Mouse (Mus musculus) adipocyte (in vitro differentiated cells): ENCODE data around the gene Chfr.
A peak's percentile ranks its signal among the peaks of the same experiment; 100 is the strongest.

Experiments
- DNase-seq: peaks from one replicate; pipeline ENCODE4 v3.0.0-alpha.2; 2016; ENCODE audit warnings: low spot score

Chfr gene

DNA sequence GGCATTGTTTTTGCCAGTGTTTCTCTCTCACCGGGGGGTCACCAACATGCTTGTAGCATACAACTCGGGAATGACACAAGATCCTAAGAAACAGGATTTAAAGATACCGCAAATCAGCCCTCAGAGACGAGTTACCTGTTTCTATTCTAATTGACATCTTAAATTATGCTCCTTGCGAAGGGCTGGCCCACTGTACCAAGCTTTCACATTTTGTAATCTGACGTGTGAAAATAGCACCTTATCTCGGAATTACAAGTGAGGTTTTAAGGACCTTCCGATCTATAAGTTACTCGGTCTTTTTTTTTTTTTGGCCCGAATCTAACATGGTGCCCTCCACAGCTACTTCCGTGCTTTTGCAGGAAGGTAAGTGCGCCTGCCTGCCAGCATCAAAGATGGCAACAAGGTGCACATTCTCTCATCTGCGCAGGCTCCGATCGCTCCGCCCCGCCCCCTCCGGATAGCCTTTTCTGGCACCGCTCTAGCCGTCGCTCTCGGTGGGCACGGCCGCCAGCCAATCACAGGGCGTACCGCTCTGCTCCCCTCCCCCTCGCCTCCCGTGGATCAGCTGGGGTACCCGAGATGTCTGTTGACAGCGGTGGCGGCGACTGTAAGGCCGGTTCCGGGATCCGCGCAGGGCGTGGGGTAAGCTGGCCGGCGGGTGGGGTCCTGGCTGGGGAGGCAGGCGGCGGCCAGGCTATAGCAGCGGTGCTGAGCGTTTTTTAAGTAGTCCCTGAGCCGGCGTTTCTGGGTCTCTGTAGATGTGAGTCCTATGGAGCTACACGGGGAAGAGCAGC is at the start of gene Chfr:
Gene Chfr (plus strand): TSS at position 550 of the 794 bp plus-strand sequence.
- peak; percentile 96 for DNase-seq

DNA sequence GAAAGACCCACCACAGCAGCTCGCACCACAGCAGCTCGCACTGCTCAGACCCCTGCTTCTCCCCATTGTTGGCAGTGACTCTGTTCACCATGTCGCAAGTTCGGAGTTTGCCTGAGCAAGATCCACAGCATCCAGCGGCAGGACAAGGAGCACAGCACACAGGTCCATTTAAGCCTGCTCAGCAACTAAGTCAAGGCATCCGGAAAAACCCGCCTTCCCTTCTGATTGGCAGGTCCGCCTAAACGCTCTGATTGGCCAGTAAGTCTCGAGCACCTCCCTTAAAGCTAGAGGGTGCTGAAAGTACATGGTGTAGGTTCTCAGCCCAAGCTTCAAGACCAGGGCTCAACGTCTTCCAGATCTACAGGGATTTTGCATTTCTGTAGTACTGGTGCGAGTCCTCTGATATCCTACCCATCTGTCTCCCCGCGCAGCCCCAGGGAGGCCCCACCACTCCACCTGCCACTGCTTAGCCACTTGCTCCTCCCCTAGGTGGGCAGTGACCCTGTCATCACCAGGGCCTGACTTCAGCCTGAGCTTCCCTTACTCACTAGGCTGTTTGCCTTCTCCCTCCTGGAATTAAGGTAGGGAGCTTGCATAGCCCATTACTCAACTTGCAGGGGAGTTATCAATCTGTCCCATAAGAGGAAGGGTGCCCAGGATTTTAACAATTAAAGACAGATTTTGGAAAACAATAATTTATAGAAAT is 49.3 kb upstream of the Chfr start:
- DNase-seq: no peak

DNA sequence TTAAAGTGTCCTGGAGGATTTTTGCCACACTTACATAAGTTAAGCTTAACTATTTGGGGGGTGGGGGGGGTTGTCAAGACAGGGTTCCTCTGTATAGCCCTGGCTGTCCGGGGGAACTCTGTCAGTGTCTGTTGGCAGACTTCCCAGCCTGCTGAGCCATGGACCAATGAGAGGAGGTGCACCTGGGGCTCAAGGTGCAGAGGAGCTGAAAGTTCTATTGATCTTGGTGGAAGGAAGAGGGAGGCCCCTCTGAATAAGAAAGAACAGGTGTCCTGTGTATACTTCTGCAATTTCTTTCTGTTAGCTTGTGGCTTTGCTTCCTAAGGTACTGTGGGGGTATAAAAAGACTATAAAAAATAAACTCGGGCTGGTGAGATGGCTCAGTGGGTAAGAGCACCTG is 44.1 kb upstream of the Chfr start:
- DNase-seq: no peak

DNA sequence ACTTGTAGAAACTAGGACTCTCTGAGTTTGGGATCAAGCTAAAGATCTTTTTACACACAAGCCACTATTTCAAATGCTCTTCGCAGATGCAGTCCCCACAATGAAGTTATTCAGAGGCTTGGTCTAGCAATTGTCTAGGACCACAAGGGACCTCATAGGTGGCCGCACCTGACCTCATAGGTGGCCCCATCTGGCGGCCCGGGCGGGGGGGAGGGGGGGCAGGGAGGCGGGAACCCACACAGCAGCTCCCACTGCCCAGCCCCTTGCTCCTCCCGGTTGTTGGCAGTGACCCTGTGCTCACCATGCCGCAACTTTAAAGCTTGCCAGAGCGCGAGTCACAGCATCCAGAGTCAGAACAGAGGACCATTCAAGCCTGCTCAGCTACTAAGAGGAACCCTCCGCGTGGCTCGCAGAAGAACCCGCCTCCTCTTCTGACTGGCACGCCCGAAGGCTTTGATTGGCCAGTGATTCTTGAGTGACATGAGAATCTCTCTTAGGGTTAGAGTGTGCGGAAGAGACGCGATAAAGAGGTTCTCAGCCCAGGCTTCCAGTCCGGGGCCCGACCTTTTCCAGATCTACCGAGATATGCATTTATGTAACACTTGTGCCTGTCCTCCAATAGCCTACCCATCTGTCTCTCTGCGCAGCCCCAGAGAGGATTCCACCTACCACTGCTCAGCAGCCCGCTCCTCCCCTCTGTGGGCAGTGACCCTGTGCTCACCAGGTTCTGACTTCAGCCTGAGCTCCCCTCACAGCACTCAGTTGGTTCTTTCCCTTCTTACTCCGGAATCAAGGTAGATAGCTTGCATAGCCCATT is 41.4 kb upstream of the Chfr start, which contains the start of gene Gm35315:
Gene Gm35315 (minus strand): TSS at position 391 of the 817 bp plus-strand sequence.
- DNase-seq: peak; percentile 90

DNA sequence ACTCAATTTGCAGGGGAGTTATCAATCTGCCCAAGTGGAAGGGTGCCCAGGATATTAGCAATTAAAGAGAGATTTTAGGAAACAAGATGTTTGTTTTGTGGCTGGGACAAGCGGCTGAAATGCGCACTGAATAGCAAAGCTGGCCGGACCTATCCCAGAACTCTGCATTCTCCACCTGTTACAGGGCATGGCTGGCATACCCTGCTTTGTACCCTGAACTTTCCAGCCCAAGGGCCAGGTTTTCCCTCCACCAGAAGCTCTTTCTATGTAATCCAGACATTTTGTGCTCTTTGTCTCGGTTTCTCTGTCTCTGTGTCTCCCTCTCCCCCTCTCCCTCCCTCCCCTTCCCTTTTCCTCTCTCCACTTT is 40.8 kb upstream of the Chfr start:
- DNase-seq: no peak

DNA sequence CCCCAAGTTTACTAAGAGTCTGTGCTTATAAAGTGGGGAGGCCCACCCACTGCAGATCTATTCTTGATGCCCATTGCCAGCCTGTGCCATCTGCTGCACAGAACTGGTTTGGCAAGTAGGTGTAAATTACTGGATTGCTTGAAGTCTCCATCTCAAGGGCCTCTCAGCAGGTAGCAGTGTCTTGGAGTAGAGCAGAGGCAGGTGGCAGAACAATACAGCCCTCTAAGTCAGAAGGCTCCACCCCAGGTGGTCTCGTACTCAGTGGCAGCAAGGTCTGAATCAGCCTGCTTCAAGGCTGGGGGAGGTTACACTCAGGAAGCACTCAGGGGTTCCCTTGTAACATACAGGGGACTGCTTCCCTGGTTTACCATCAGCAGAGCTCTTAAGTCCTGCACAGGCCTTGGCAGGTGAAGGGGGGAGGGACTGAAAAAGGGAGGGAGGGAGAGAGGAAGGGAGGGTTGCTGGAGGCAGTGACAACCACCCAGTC is 36.6 kb upstream of the Chfr start:
- DNase-seq: no peak

DNA sequence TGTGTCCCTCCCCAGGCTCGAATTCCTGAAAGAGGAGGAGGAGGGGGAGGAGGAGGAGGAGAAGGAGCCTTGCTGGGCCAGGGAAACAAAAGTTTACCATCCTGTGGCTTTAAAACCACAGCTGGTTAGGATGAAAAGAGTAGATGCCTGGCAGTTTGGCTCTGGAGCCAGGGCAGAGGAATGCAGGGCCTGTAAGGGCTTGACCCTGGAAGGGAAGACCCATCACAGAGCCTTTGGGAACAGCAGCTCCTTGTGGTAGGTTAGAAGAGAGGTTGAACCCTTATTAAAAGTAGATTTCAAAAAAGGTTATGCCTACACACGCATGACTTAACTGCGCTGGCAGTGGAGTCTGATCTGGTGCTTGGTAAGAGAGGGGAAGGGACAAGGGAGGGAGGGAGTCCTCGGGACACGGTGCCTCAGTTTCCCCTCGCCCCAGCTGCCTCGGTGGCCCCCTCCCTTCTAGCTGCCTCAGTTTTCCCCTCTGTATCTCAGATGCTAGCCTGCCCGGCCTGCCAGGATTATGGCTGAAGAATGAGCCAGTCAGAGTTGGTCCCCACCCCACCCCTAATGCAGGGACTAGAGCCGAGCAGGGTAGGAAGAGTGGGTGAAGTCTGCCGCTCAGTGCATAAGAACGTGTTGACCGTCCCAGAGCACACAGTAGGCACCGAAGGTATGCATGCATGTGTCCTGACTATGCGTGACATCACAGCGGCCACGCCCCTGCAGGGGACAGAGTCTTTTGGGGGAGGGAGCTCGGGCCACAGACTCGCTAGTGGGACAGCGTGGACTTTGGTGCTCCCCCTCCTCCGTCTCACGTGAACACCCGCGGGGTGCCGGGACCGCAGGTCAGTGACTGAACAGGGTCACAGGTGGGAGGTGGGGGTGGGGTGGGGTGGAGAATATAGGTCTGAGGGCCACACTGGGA is 35.7 kb upstream of the Chfr start, which contains the start of gene Plcxd1:
Gene Plcxd1 (plus strand): TSS at position 314 of the 925 bp plus-strand sequence.
- no peak for DNase-seq

DNA sequence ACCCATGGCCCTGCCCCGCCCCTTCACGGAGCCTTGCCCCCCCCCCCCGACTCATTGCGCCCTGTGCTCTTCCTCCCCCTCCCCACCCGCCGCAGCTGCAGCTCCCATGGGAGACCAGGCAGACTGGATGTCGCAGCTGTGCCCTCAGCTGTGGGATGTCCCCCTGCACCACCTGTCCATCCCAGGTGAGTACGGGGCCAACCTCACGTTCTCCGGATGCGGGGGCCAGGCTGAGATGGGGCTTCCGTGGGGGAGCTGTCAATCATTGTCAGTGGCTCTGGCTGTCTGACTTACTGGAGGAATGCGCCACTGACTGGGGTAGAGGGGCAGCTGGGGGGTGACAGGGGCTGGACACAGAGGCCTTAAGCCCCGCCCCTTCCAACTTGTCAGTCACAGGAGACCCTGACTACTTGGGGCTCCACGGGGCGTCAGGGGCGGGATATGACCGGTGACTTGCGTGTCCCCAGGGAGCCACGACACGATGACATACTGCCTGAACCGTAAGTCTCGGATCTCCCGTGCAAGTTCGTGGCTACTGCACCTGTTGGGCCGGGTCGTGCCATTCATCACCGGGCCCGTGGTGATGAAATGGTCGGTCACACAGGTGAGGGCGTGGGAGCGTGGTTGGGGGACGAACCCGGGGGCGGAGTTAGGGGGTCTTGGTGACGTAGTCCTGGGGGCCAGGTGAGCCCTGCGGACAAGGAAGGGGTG is 34.6 kb upstream of the Chfr start:
- DNase-seq: no peak

DNA sequence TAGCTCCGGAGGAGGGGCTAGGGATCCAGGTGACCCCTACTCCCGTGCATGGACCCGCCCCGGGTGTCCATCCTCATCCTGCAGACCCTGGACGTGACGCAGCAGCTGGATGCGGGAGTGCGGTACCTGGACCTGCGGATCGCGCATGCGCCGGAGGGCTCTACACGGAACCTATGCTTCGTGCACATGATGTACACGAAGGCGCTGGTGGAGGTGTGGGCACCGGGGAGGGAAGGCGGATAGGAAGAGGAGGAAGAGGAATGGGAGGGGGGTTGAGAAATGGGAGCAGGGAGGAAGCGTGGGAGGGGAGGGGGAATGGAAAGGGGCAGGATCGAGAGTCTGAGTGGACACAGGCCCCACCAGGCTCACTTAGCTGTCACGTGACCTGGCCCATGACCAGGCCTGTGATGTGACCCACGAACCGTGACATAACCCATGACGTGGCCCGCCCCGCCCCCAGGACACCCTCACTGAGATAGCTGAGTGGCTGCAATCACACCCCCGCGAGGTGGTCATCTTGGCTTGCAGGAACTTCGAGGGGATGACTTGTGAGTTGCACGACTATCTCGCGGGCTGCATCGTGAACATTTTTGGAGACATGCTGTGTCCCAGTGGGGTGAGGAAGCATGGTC is 33.8 kb upstream of the Chfr start:
- DNase-seq: no peak

DNA sequence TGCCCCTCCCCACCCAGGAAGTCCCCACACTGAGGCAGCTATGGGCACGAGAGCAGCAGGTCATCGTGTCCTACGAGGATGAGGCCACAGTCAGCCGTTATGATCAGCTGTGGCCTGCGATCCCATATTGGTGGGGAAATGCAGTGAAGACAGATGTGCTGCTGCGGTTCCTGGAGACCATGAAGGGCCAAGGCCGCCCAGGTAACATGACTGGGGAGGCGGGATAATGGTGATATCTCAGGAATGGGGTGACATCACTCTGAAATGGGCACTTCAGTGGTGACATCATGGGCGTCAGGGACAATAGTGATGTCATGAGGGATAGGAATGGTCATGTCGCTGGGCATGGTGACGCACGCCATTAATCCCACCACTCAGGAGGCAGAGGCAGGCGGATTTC is 33.2 kb upstream of the Chfr start:
- DNase-seq: no peak

DNA sequence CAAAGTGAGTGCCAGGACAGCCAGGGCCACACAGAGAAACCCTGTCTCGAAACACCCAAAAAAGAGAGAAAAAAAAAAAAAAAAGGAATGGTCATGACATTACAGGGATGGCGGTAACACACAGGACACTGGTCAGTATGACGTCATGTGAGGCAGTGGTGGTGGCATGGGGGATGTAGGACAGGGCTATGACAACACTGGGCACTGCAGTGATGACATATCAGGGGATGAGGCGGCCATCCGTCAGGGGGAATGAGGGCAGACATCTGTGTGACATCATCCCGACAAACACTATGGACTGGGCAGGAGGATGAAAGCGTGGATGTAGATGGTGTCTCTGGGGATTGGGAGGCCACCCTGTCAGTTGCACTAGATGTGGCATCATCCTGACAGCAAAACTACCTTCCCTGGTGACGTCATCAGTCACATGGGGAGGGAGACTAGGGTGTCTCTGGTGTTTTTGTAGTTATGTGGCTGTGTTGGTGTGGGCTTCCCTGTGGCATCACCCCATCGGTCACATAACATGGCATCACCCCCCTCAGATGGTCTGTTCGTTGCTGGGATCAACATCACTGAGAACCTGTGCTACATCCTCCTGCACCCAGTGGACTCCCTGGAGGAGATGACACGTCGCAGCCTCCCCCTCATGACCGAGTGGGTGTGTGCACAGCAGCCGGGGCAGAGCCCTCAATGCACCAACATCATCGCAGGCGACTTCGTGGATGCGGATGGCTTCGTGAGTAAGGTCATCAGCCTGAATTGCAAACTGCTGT is 32.6 kb upstream of the Chfr start:
- DNase-seq: no peak

DNA sequence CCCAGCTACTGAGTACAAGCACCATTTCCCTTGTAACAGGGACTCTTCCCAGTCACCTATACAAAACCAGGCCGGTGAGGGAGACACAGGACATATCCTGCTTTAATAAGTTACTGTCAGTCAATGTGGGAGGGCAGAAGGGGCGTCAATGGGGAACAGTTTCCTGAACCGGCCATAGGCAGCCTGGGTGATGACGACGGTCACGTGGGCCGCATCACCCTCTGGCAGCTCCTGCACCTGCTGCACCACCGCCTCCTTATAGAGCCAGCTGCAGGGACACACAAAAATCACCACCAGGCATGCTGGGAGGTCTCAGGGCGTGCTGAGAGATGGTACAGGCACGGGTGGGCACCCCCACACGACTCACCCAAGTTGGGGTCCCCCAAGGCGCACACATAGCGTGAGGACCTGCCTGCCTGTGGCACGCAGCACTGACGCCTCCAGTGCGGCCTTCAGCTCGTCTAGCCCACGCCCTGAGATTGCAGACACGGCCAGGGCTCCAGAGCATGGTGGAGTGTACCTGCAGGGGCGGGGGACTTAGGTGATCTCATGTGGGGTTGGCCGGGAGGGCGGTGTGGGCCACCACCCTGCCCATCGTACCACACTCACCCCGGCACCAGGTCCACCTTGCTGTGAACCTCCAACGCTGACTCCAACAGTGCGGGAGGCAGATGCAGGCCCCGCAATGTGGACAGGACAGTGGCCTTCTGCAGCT is 31.6 kb upstream of the Chfr start:
- no peak for DNase-seq

DNA sequence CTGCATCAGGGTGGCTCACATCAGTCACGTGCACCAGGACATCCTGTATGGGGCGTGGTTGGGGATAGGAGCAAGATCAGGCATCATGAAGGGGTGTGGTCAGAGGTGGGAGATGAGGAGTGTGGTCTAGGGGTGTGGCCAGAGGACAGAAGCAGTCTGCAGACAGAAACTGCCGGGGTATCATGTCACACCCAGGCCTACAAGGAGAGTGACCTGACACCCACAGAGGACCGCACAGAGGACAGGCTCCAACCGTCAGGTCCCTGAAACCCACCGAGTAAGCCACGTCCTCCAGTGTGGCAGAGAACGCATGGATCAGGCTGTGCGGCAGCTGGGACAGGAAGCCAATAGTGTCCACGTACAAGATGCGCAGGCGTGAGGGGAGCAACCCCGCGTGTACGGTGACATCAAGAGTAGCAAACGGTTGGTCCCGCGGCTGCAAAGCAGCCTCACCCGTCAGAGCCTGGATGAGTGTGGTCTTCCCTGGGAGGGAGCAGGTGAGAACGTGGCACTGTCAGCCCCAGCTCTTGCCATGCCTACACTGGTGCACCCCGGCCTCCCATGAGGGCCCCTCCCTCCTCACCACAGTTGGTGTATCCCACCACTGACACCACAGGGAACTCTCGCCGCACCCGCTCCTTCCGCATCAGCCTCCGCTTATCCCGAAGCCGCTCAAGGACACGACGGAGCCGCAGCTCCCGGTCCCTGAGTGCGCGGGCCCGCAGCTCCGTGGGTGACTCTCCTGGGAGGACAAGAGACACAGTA is 30.8 kb upstream of the Chfr start:
- DNase-seq: no peak

DNA sequence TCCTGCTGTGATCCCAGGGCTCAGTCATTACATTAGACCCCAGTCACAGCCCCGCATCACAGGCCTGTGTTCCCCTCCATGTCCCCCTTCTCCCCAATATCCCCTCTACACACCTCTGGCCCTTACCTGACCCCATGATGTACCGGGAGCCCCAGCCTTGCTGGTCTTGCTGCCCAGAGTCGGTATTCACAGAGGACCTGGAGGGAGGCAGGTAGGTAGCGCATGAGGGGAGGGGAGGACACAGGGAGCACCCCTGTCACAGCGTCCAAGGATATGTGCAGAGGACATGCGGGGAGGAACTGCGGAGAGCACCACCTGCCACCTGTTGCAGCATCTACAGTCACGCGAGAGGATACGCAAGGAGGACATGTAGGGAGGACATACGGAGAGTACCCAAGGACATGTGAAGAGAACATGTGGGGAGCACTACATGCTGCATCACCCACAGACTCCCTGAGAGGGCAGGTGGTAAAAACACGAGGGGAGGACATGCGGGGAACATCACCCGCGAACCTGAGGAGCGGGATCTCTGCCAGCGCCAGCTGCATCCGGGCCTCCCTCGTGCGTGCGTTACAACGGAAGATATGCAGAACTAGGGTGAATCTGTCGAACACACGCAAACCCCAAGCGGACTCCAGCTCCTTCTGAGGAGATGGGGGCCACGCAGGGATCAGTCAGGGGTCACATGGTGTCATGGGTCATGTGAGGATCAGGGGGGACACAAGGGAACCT is 29.3 kb upstream of the Chfr start:
- no peak for DNase-seq

DNA sequence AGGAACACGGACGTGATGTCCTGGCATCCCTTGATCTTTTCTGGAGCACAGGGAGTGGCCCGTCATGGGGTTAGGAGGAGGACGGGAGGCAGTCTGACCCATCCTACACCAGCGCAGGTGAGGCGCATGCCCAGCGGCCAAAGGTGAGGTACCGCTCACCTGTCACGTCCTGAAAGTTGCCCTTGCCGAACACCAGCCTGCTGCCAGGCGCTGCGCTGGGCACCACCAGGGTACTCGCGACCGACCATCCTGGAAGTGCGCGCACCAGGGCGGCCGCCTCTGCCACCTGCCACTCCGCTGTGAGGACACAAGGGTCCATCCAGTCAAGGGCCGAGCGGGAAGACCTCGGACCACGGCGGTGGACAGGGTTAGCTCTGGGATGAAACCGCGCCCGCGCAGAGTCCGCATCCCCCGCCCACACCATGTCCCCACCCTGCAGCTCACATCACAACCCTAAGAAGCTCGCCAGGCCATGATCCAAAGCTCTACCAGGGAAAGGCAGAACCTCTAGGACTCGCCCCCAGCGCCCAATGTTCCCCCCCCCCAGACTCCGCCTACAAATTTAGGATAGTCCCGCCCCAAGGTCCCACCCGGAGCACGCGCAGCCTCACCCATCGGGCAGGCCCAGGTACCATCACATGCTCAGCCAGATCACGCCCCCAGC is 28.6 kb upstream of the Chfr start:
- DNase-seq: no peak

DNA sequence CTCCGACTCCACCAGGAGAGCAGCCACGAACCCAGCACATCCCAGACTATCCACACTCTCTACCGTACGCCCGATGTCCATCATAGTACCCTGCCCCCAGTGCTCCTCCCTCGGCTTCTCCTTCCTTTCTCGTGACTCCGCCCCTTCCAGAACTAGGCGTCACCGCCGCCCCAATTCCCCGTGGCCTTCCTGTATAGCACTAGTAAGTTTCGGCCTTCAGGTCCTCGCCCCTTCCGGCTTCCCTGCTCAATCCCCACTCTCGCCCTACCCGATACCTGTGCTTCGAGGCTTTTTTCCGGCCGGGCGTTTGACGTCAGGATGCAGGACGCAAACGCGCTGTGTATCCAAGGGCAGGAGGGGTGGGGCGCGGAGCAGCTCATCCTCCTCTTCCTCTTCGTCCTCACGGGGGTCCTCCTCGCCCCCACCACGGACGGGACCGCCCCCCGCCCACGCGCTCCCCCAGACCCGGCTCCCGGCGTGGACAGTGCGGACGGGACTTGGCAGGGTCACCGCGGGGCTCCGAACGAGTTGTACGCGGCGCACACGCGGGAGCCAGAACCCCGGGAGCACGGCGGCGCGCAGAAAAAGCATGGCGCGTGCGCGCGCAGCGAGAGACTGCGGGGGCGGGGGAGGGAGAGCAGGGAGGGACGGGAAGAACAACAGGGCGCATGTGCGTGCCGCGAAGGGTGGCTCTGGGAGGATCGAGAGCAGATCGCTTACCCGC is 27.9 kb upstream of the Chfr start, which contains the start of gene Gtpbp6:
Gene Gtpbp6 (minus strand): TSS at position 617 of the 724 bp plus-strand sequence.
- DNase-seq: peak; percentile 99
